Mouse (Mus musculus) heart, adult 2 months (tissue): ENCODE results near the gene Atp1a4. TPM values are rescaled to one million over a fixed set of nuclear protein-coding genes. Genes with fewer than 3 reads are reported as not detected.

Source experiments
- DNase-seq, 2 experiments: peaks; one replicate each; pipeline ENCODE4 v3.0.0; 2021
- H3K27ac ChIP-seq: fragments of 200-600 bp; 2 replicates; pipeline ENCODE4 v1.8.1; 2022
- H3K27me3 ChIP-seq: fragments of 200-500 bp; 2 replicates; pipeline ENCODE4 v1.6.1; 2012; ENCODE audit warnings: mild to moderate bottlenecking, low read length, inconsistent platforms, mixed read lengths; ENCODE audit not compliant: control insufficient read depth, insufficient read depth
- H3K36me3 ChIP-seq: fragments of 200-500 bp; 2 replicates; pipeline ENCODE4 v1.6.1; 2012; ENCODE audit warnings: low read length, inconsistent platforms; ENCODE audit not compliant: control insufficient read depth, insufficient read depth
- H3K4me1 ChIP-seq: fragments of 200-500 bp; 2 replicates; pipeline ENCODE4 v1.6.1; 2011; ENCODE audit warnings: low read length; ENCODE audit not compliant: control insufficient read depth, insufficient read depth
- H3K4me3 ChIP-seq: fragments of 200-600 bp; 2 replicates; pipeline ENCODE4 v1.8.1; 2022
- H3K79me2 ChIP-seq: fragments of 200-500 bp; replicated peaks from 2 replicates; pipeline ENCODE4 v1.6.1; 2012; ENCODE audit warnings: mild to moderate bottlenecking, inconsistent platforms, low read length, moderate library complexity, mixed read lengths; ENCODE audit not compliant: control insufficient read depth, insufficient read depth
- H3K9ac ChIP-seq: fragments of 200-500 bp; 2 replicates; pipeline ENCODE4 v1.6.1; 2012; ENCODE audit warnings: low read depth, mild to moderate bottlenecking, control low read depth, inconsistent platforms, low read length, mixed read lengths
- CTCF ChIP-seq: fragments of 200-600 bp; IDR thresholded peaks from 2 replicates; pipeline ENCODE4 v1.8.1; 2022; ENCODE audit warnings: antibody characterized with exemption, mild to moderate bottlenecking, moderate library complexity
- EP300 ChIP-seq: fragments of 200-500 bp; IDR thresholded peaks from 2 replicates; pipeline ENCODE4 v1.6.1; 2011; ENCODE audit warnings: low read depth, low read length, control low read depth; ENCODE audit not compliant: insufficient read depth
- POLR2A ChIP-seq: fragments of 200-500 bp; IDR thresholded peaks from 2 replicates; pipeline ENCODE4 v1.6.1; 2011; ENCODE audit warnings: mild to moderate bottlenecking, low read depth, low read length, control low read depth; ENCODE audit not compliant: insufficient read depth
- WGBS: fragments of 180-500 bp; shearing (Covaris S2); methylation state at CpG from one replicate; pipeline ENCODE4 v1.1.7; 2018; 5-methylcytosine and 5-hydroxymethylcytosine counted together
- intact Hi-C: fragments of 180-260 bp; cut with DNase I; formaldehyde crosslinking; loops from one replicate; pipeline ENCODE4 v1.15.1; 2025
- polyA plus RNA-seq: library from polyadenylated mRNA; depleted of rRNA; stranded (reverse); fragments of >200 nt; gene quantifications from 2 replicates; pipeline ENCODE4 v1.2.3, GENCODE M21; 2012
- total RNA-seq, 2 experiments: library from RNA; stranded (reverse); gene quantifications; 2 replicates each; pipeline ENCODE4 v1.2.3; 2021

Gene Atp1a4
- total and polyA plus RNA-seq, 3 experiments: 0.10 TPM; not detected in 2

GRCm38 (mm10) chr1:172243547-172244205 is 14.5 kb downstream of the Atp1a4 start:
- peak; percentile 27 to 44 for DNase-seq
- H3K36me3 ChIP-seq: peaks cover 2% of the 10 kb centered on the region; the same call in 1 of the 2 replicates
- H3K27ac ChIP-seq: no peak overlapping the region
- H3K79me2 ChIP-seq: no peaks in the 10 kb centered on the region
- no peak overlapping the region for H3K9ac ChIP-seq
- H3K4me1 ChIP-seq: peaks cover 3% of the 10 kb centered on the region; the same call in 1 of the 2 replicates
- no peak for TF ChIP-seq EP300
- peak; percentile 68 for TF ChIP-seq CTCF
- no peak for TF ChIP-seq POLR2A
- intact Hi-C loops: no loop called here
- H3K4me3 ChIP-seq: no peak overlapping the region
- WGBS: 40% methylated on average over 16 of the region's 16 CpGs
- no peaks in the 10 kb centered on the region for H3K27me3 ChIP-seq

GRCm38 (mm10) chr1:172242401-172242800 is 15.8 kb downstream of the Atp1a4 start:
- Histone ChIP-seq H3K27me3 (no peaks in the 10 kb centered on the region), H3K79me2 (no peaks in the 10 kb centered on the region), H3K27ac (peak overlapping the region; percentile 80), H3K9ac (no peak overlapping the region), H3K36me3 (peaks cover 2% of the 10 kb centered on the region; the same call in 1 of the 2 replicates), H3K4me1 (peaks cover 3% of the 10 kb centered on the region; the same call in 1 of the 2 replicates), H3K4me3 (no peak overlapping the region)
- intact Hi-C loops: no loop called here
- TF ChIP-seq POLR2A: 0 out of 2 replicates have a peak, but pooled peaks have one; percentile 21
- TF ChIP-seq EP300: no peak
- 37% methylated on average over 2 of the region's 2 CpGs for WGBS
- peak in 1 of 2 experiments; percentile 56 for DNase-seq

- Histone ChIP-seq H3K27ac (no peak overlapping the region; the same call in 1 of the 2 replicates), H3K79me2 (no peaks in the 10 kb centered on the region), H3K4me3 (no peak overlapping the region), H3K27me3 (no peaks in the 10 kb centered on the region), H3K36me3 (peaks cover 2% of the 10 kb centered on the region; the same call in 1 of the 2 replicates), H3K4me1 (peaks cover 3% of the 10 kb centered on the region; the same call in 1 of the 2 replicates), H3K9ac (no peak overlapping the region)
- no peak for TF ChIP-seq POLR2A
- TF ChIP-seq EP300: no peak
- intact Hi-C loops: no loop called here
- no peak for DNase-seq
- WGBS: 55% methylated on average over 6 of the region's 6 CpGs
Observed at GRCm38 (mm10) chr1:172240945-172241708, 17.1 kb downstream of the Atp1a4 start.

- no peak for DNase-seq
- H3K79me2 ChIP-seq: no peaks in the 10 kb centered on the region
- no peaks in the 10 kb centered on the region for H3K27me3 ChIP-seq
- intact Hi-C loops: loop anchor here (10.0 kb wide), 1 partner anchor 286 kb away; no protein-coding TSS in a partner anchor
- WGBS: 82% methylated on average over 1 of the region's 1 CpGs
- no peak overlapping the region for H3K27ac ChIP-seq
- H3K4me1 ChIP-seq: no peaks in the 10 kb centered on the region
- no peaks in the 10 kb centered on the region for H3K36me3 ChIP-seq
- H3K4me3 ChIP-seq: no peak overlapping the region
- TF ChIP-seq POLR2A (no peak), CTCF (no peak), EP300 (no peak)
- no peak overlapping the region for H3K9ac ChIP-seq
Observed at GRCm38 (mm10) chr1:172229215-172229614, 29.0 kb downstream of the Atp1a4 start.

GRCm38 (mm10) chr1:172228209-172228608 is 30.0 kb downstream of the Atp1a4 start:
- Histone ChIP-seq H3K9ac (no peak overlapping the region), H3K27ac (no peak overlapping the region), H3K79me2 (no peaks in the 10 kb centered on the region), H3K36me3 (no peaks in the 10 kb centered on the region), H3K4me1 (no peaks in the 10 kb centered on the region), H3K27me3 (no peaks in the 10 kb centered on the region), H3K4me3 (no peak overlapping the region)
- 63% methylated on average over 2 of the region's 2 CpGs for WGBS
- no peak for DNase-seq
- TF ChIP-seq POLR2A (no peak), EP300 (no peak), CTCF (no peak)
- intact Hi-C loops: loop anchor here (10.0 kb wide), 1 partner anchor 287 kb away; no protein-coding TSS in a partner anchor
